Mouse (Mus musculus): Measurements from ENCODE around the gene Nwd1. TPM values are rescaled to one million over a fixed set of nuclear protein-coding genes. Genes with fewer than 3 reads are reported as not detected.

Nwd1 gene
- polyA plus RNA-seq, 1 experiment from 2014 or later: 0.05 TPM

DNA sequence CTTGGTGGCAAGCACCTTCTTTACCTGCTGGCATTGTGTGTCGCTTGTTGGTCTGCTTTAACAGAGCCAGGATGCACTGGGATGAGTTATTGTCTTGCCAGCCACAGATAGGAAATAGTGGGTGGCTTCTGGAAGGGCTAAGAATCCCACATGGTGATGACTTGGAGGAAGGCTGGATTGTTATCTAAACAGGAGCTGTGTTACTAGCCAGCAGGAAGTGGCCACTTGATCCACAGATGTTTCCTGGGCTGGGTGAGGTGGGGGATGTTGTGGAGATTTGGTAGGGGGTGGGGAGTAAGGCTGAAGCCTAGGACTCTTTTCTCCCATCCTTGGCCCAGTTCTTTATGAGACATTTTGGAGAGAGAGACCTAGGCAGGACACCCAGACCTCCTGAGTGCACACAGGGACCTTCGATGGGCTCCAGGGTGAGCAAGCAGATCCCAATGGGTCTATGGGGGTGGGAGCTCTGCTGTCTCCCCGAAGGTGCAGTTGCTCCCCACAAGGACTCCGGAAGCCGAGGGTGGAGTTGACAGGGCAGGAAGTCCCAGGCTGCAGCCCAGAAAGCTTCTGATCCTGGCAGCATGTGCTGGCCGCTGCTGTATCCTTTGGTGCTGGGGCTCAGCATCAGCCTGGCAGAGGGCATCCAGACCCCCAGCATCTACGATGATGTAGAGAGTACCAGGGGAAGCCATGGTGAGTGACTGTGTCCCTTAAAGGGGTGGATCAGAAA, 115.0 kb downstream of the Nwd1 start, which contains the start of gene F2rl3:
Gene F2rl3 (plus strand): TSS at position 559 of the 730 bp plus-strand sequence.
- in situ Hi-C loops (cut with MboI; ENCODE audit: low pct_unique_long_range_greater_than_20kb): no loop called here
- no peak for DNase-seq (ENCODE audit: low read depth, low spot score)
- TF ChIP-seq CTCF (IDR thresholded peaks at IDR 0.05): no peak
- ATAC-seq: no peak
- ChIA-PET CTCF (interaction anchor here (1.6 kb wide), 1 partner anchor 9 kb away, joined by 3 read pairs; no protein-coding TSS in a partner anchor), POLR2A (no interaction called here)
- H3K27me3 ChIP-seq: no peaks in the 10 kb centered on the region

DNA sequence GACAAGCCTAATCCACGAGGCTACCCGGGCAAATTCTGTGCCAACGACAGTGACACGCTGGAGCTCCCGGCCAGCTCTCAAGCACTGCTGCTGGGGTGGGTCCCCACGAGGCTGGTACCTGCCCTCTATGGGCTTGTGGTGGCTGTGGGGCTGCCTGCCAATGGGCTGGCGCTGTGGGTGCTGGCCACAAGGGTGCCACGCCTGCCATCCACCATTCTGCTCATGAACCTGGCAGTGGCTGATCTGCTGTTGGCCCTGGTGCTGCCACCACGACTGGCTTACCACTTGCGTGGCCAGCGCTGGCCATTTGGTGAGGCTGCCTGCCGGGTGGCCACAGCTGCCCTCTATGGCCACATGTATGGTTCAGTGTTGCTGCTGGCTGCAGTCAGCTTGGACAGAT, 115.8 kb downstream of the Nwd1 start:
- POLR2A ChIA-PET: no interaction called here
- ATAC-seq (no peak), DNase-seq (ENCODE audit: low read depth, low spot score) (no peak)
- TF ChIP-seq CTCF (IDR thresholded peaks at IDR 0.05): no peak
- peaks cover 4% of the 10 kb centered on the region for H3K27me3 ChIP-seq
- in situ Hi-C loops (cut with MboI; ENCODE audit: low pct_unique_long_range_greater_than_20kb): no loop called here
- CTCF ChIA-PET: no interaction called here

DNA sequence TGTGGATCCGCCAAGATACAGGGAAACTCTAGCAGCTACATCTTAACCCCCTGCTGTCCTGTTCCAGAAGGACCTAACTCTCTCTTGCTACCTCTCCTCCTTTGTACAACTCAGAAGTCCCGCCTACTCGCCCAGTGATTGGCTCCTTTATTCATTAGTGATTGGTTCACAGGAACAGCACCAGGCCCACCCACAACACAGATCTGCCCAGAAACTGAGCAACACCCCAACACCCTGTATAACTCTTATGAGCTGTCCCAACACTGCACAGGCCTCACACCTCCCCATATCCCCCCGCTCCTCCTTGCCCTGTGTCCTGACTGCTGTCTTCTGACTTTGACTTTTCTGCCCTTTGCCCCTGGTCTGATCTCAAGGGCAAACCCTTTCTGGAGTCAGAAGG, 119.2 kb downstream of the Nwd1 start:
- in situ Hi-C loops (cut with MboI; ENCODE audit: low pct_unique_long_range_greater_than_20kb): no loop called here
- no peak for DNase-seq (ENCODE audit: low read depth, low spot score)
- H3K27me3 ChIP-seq: peaks cover 4% of the 10 kb centered on the region
- no peak for TF ChIP-seq CTCF (IDR thresholded peaks at IDR 0.05)
- no peak for ATAC-seq
- CTCF ChIA-PET: interaction anchor here (1.4 kb wide), 1 partner anchor 15 kb away, joined by 3 read pairs; no protein-coding TSS in a partner anchor
- POLR2A ChIA-PET: no interaction called here

DNA sequence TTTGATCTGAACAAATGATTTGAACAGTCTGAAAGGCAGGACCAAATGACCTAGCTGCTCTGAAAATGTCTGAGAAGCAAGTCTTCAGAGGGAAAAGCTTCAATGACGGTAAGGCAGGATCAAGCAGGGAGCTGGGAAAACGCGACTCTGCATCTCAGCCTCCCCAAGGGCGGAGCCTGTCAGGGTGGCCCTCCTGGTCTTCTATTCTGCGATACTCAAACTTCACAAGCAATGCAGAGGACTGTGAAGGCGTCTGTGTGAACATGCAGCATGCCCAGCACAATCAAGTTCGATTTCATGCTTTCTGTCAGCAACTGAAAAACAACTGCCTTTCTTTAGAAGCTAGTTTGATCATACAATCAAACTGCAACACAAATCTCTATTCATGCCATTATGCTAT, 120.3 kb downstream of the Nwd1 start:
- ATAC-seq (no peak), DNase-seq (ENCODE audit: low read depth, low spot score) (no peak)
- H3K27me3 ChIP-seq: peaks cover 4% of the 10 kb centered on the region
- no peak for TF ChIP-seq CTCF (IDR thresholded peaks at IDR 0.05)
- ChIA-PET POLR2A (no interaction called here), CTCF (interaction anchor here (1.4 kb wide), 1 partner anchor 16 kb away, joined by 3 read pairs; no protein-coding TSS in a partner anchor)
- in situ Hi-C loops (cut with MboI; ENCODE audit: low pct_unique_long_range_greater_than_20kb): no loop called here

Other genes with a start within 250 kb of the Nwd1 start
- 63.4 TPM for gene Eps15l1, start 225.3 kb upstream of the Nwd1 start, polyA plus RNA-seq (2021)
- gene Calr3, start 202.8 kb upstream of the Nwd1 start, polyA plus RNA-seq (2021): 7.1 TPM
- gene 1700030K09Rik, start 202.8 kb upstream of the Nwd1 start, polyA plus RNA-seq (2021): 11.3 TPM
- 61.6 TPM for gene Cherp, start 171.5 kb upstream of the Nwd1 start, polyA plus RNA-seq (2021)
- gene Slc35e1, start 154.1 kb upstream of the Nwd1 start, polyA plus RNA-seq (2021): 40.3 TPM
- 9.8 TPM for gene Med26, start 98.4 kb upstream of the Nwd1 start, polyA plus RNA-seq (2021)
- gene Smim7, start 75.6 kb upstream of the Nwd1 start, polyA plus RNA-seq (2021): 83.7 TPM
- 23.0 TPM for gene Tmem38a, start 74.7 kb upstream of the Nwd1 start, polyA plus RNA-seq (2021)
- 194 TPM for gene Sin3b, start 76.6 kb downstream of the Nwd1 start, polyA plus RNA-seq (2021)
- gene F2rl3, start 115.2 kb downstream of the Nwd1 start, polyA plus RNA-seq (2021): 0.09 TPM

Data from Patski (cell line).